ENCODE assay signal across 10 mouse cellular contexts in the genomic region with DNA sequence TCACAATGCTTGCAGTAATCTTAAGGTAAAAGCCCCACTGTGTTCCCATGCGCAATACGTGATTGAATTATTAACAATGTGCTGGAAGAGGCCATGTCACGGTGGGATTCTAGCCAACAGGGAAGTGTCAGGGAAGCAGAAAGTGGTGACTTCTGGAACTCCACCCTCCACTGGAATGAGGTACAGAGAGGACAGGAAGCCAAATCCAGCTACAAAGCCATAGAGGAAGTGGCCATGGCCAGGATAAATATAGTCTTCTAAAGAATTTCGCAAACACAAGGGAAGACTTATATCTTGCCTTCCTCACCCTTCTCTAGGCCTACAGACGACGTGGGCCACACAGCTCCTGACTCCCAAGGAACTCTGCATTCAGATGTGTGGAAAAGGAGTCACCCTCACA.
DNase-seq lines count a peak whose midpoint lies in the region; ATAC-seq lines count a peak whose summit lies in the region.
"Had no signal": no experiment of that assay in that cellular context is flagged by ENCODE, and none has a peak within 500 bp of the region (broad histone marks: within the 10 kb centered on the region; RNA-seq: fewer than 3 reads in every experiment).

No protein-coding gene starts in this region.

- peak; percentile 16 for DNase-seq in gastrocnemius, postnatal 14 days
- DNase-seq in gastrocnemius, adult 8-10 months (ENCODE audit: low spot score in 2 of 2), result no peak
- peak; percentile 90 for DNase-seq in heart, adult 8-10 months (ENCODE audit: low spot score)
- DNase-seq in kidney, adult 9 months, result peak; percentile 78
- DNase-seq in lung, postnatal 25 days (ENCODE audit: low spot score), result peak; percentile 81
- DNase-seq in yolk sac, embryonic 10.5 days (ENCODE audit: low spot score), result no peak
- DNase-seq in urinary bladder, adult 2 months (ENCODE audit: low spot score), result no peak

- ATAC-seq in activated CD4-positive, CD25-positive, alpha-beta regulatory T cell, adult 4 months, result no peak
- ATAC-seq: forebrain, embryonic 14.5 days; intestine, embryonic 16.5 days had no signal

- intact Hi-C loops in gastrocnemius, postnatal 14 days (cut with DNase I; ENCODE audit: low total_unique reads), result no loop called here

Comparison
In these comparisons a context has a peak if more than half of its experiments do, and no peak if none do; other contexts are left out.
1. DNase-seq: peak in gastrocnemius, postnatal 14 days (single experiment), heart, adult 8-10 months (single experiment), kidney, adult 9 months (single experiment) and lung, postnatal 25 days (single experiment); none in gastrocnemius, adult 8-10 months (0 of 2), yolk sac, embryonic 10.5 days (single experiment) and urinary bladder, adult 2 months (single experiment).